Mouse (Mus musculus) cerebral cortex, adult 2 months (tissue): ENCODE results near the gene Mt1.

ENCODE experiments used
- WGBS: fragments of 180-500 bp; shearing (Covaris S2); methylation state at CpG from one replicate; pipeline ENCODE4 v1.1.7; 2018; 5-methylcytosine and 5-hydroxymethylcytosine counted together

Gene Mt1

DNA sequence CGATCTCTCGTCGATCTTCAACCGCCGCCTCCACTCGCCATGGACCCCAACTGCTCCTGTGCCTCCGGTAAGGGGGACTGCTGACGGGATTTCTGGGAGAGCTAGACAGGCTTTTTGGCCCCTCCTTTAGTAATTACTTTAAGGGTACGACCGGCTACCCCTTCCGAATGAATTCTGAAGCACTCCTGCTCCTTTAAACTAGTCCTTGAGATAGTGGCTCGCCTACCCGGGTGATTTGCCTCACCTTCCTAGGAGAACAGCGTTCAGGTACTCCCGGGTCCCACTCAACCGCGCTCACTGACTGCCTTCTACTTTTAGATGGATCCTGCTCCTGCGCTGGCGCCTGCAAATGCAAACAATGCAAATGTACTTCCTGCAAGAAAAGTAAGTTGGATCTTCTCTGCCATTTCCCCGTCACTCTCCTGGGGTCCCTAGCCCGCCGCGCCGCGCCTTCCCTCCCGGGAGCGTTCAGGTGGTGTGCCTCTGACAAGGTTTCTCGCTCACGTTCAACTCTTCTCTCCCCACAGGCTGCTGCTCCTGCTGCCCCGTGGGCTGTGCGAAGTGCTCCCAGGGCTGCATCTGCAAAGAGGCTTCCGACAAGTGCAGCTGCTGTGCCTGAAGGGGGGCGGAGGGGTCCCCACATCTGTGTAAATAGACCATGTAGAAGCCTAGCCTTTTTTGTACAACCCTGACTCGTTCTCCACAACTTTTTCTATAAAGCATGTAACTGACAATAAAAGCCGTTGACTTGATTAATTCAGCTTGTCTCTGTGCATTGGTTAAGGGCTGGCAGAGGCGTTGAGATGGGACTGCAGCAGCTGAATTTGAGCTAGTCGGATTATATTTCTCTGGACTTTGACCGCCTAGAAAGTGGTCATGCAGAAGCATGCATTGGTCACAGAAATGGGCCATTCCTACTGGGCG is 5.8 kb upstream of the Mt1 start:
- 5% methylated on average over 39 of the region's 39 CpGs for WGBS

GRCm38 (mm10) chr8:94173848-94174403 is 5.0 kb upstream of the Mt1 start:
- 75% methylated on average over 11 of the region's 11 CpGs for WGBS

- WGBS = 58% methylated on average over 7 of the region's 7 CpGs
Measured at GRCm38 (mm10) chr8:94174619-94175213, 4.2 kb upstream of the Mt1 start.

DNA sequence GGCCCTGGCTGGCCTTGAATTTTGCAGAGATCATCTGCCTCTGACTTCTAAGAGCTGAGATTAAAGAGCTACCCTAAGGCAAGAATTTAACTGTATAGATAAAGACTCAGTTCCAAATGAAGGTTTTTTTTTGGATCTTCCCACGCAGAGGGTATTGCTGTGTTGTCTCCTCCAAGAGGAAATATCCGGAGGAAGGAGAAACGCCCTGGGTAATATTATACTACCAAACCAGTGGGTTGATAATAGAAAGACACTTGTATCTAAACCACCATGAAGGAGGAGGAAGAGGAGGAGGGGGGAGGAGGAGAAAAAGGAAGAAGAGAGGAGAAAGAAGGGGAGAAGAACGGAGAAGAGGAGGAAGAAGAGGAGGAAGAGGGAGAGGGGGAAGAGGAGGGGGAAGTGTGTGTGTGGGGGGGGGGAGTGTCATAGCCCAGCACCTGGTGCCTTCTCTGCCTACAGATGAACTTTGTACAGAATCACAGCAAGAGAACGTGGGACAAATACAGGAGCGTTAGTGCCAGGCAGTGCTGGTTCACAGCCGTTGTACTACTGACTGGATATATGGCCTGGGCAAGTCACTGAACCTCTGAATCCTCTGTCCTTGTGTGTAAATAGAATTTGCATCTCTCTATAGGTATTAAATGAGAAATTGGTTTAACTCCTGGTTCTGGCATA is 1.0 kb upstream of the Mt1 start:
- 55% methylated on average over 7 of the region's 7 CpGs for WGBS

- 15% methylated on average over 25 of the region's 25 CpGs for WGBS
Measured at GRCm38 (mm10) chr8:94179713-94180560, 1.1 kb downstream of the Mt1 start.

- 86% methylated on average over 1 of the region's 1 CpGs for WGBS
Measured at GRCm38 (mm10) chr8:94180561-94180908, 1.7 kb downstream of the Mt1 start.

DNA sequence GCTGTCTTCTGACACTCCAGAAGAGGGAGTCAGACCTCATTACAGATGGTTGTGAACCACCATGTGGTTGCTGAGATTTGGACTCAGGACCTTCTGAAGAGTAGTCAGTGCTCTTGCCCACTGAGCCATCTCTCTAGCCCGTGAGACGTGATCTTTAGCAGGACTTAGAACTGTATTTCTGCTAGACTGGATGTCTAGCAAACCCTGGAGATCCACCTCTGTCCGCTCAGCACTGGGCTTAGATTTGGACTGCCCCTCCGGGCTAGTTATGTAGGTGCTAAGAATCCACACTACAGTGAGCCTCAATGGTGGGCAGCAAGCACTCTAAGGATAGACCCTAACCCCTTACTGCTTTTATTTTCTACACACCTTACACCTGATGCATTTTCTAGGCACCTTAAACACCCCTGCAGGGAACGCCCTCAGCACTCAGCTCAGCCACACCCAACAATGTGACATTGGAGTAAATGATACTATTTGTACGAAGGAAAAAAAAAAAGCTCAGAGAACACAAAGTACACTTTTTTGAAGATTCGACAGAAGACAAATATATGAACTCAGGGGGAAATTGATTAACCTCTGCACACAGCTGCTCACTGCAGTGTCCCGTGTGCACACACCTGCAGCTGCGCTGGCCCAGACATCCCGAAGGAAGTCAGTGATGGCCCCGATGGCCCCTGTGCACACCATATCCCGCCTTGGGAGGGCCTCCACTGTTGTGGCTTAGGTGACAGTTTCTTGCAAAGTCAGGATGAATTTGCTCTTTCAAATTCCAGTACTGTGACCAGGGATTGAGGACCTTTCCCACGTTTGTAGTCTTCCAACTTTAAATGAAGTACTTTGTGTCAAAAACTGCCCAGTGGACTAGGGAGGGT is 3.4 kb downstream of the Mt1 start:
- WGBS = 80% methylated on average over 13 of the region's 13 CpGs

- under 1% methylated on average over 16 of the region's 16 CpGs for WGBS
Measured at GRCm38 (mm10) chr8:94183117-94183516, 4.2 kb downstream of the Mt1 start.

DNA sequence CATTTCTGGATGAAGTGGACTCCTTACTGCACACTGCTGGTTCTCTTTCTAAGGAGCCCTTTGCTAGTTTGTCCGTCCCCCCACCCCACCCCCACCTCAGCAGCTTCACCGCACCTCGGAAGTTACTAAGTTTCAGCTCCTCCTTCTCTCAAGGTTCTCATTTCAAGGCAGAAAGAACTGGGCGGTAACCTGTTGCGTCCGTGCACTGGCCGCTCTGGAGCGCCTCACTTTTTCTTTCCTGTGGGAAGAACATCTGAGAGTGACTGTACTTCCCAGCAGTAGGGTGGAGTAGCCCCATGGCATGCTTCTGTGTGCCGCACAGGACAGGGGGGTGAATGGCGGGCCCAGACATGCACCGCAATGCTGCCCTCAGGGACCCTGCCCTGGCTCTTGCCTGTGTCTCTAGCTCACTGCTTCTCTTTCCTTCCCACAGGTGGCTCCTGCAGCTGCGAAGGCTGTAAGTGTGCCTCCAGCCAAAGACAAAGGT is 5.5 kb downstream of the Mt1 start:
- 64% methylated on average over 12 of the region's 12 CpGs for WGBS

DNA sequence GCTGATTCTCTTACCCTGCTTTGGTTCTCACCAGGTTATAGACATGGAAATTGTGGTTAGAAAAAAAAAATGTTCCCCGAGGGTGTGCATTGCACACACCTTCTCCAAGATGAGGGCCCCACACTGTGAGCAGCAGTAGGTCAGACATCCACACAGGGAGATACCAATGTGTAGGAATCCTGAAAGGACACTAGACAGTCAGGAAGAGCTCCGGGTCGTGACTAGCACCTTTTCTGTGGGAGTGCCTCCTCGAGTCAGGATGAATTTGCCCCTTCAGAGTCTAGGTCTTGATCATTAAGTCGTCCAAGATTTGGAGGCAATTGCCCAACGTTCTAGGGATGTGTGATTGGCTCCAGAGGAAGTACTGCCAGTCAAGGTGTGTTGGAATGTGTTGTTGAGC is 6.9 kb downstream of the Mt1 start:
- WGBS = 87% methylated on average over 6 of the region's 6 CpGs

GRCm38 (mm10) chr8:94186542-94186941 is 7.7 kb downstream of the Mt1 start:
- 45% methylated on average over 17 of the region's 17 CpGs for WGBS

- WGBS = 67% methylated on average over 21 of the region's 21 CpGs
Measured at GRCm38 (mm10) chr8:94187290-94188002, 8.6 kb downstream of the Mt1 start.

DNA sequence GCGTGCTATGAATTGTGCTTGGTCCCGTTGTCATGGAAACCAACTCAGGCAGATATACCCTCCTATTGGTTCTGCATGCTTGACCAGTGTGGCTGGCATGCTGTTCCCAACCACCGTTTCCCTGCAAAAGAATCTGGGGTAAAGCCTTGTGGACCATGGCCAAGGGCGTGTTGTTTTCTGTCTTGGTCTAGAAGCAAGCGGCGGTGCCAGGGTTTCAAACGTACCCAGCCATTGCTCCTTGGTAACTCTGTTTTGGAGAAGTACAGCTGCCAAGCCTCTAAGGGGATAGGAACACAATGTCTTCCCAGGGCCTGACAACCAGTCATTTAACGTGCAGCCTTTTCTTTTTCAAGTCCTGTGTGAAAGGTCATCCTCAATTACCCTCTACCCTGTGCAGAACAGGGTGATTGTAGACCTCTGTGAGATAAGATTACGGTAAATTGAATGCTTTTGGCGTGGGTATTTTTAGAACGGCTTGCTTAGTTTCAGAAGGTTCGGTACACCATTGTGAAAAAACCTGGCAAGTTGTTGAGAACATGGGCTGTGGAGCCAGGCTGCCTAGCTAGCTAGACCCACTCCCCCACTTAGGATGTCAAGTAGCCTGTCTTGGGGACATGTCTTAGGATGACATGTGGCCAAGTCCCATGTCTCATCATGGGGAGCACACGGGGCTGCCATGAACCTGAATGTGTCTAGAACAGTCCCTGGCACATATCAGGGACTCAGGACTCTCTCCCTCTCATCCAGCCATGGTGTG is 10.6 kb downstream of the Mt1 start:
- 52% methylated on average over 13 of the region's 13 CpGs for WGBS

- 54% methylated on average over 21 of the region's 21 CpGs for WGBS
Measured at GRCm38 (mm10) chr8:94191101-94191691, 12.3 kb downstream of the Mt1 start.

GRCm38 (mm10) chr8:94192926-94193325 is 14.0 kb downstream of the Mt1 start:
- WGBS = 73% methylated on average over 1 of the region's 1 CpGs

GRCm38 (mm10) chr8:94194591-94195223 is 15.8 kb downstream of the Mt1 start:
- 44% methylated on average over 7 of the region's 7 CpGs for WGBS

GRCm38 (mm10) chr8:94199202-94199869 is 20.5 kb downstream of the Mt1 start:
- 33% methylated on average over 10 of the region's 10 CpGs for WGBS
